Mouse (Mus musculus) ES-Bruce4 (cell line): ENCODE measurements at regions not wholly inside any gene's neighbourhood (a gene's known extent, or its start where the extent isn't known, plus 50 kb on each side); places are given as distances from the start of the nearest gene placed in this dataset.

Experiments
- CTCF ChIP-seq: IDR thresholded peaks from one replicate; pipeline ENCODE4 v1.8.1; 2011; ENCODE audit warnings: low read depth, low read length
- EP300 ChIP-seq: IDR thresholded peaks from 2 replicates; pipeline ENCODE4 v1.6.1; 2011; ENCODE audit warnings: low read depth, low read length; ENCODE audit not compliant: insufficient read depth
- POLR2A ChIP-seq: IDR thresholded peaks from one replicate; pipeline ENCODE4 v1.8.1; 2011; ENCODE audit warnings: low read length; ENCODE audit not compliant: insufficient read depth

DNA sequence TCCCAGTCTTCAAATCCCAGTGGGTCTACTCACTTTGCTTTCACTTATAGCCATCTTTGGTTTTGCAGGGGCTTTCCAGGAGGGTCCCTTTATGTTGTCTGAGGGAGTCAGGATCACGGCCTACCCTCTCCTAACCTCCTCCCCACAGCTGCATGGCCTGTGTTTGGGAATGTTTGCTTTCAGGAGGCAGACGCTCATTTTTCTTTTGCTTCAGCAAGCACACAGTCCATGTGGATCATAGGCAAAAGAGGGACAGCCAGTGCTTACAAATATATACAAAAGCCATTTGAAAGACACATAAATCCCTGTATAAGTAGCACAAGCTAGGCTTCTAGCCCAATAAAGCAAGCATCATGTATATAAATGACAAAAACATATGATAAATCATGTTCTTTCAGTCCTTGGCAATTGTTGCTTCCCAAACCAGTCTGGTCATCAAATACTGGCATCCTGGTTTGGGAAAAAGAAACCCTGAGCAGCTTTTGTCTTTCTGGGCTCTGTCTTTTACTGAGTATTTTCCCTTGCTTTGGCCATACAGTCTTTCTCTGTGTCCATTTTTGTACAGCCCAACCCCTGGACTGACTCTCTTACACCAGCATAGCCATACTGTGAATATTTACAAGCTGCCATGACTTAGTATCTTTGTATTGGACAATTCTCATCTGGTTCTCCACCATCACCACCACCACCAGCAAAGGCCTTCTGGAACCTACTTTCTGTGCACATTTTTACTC is 101.0 kb upstream of the Stc2 start:
- no peak for TF ChIP-seq POLR2A
- no peak for TF ChIP-seq CTCF
- TF ChIP-seq EP300: no peak
